Mouse (Mus musculus) heart, postnatal 25 days (tissue): ENCODE measurements around the gene Olfr1377. TPM values are rescaled to one million over a fixed set of nuclear protein-coding genes. Genes with fewer than 3 reads are reported as not detected.

Experiments
- DNase-seq: peaks from one replicate; pipeline ENCODE4 v3.0.0; 2022; ENCODE audit warnings: low spot score
- intact Hi-C: fragments of 180-260 bp; cut with DNase I; formaldehyde crosslinking; loops from one replicate; pipeline ENCODE4 v1.15.1; 2025
- total RNA-seq, 2 experiments: library from RNA; stranded (reverse); gene quantifications; 2 replicates each; pipeline ENCODE4 v1.2.3; 2021

Olfr1377 gene
- total RNA-seq, 2 experiments from 2014 or later, result not detected

DNA sequence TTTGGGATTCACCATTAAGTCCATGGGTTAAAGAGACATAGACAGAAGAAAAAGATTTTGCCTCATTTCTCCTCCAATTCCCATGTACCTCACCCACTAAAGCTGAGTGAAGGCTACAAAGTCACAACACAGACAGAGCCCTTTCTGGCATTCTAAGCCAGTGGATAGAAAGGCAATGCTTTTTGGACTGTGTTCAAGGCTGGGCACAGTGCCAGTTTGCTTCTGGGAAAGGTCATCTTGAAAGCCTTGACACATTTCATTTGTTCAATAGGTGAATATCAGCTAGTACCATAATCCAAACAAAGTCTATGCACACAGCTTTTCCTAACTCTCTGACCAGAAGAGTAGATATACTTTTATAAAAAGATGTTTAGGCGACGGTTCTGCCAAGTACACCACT lies 54.2 kb downstream of the Olfr1377 start:
- intact Hi-C loops, result no loop called here

More for the DNA sequence above, 54.2 kb downstream of the Olfr1377 start:
- DNase-seq, result no peak

Other genes starting within 250 kb of the Olfr1377 start
- 1 to 10 TPM; 3.4 to 4.6 TPM for gene Zfp354c, start 154.2 kb upstream of the Olfr1377 start, total RNA-seq
- 1 to 10 TPM; 1.1 to 1.3 TPM for gene Zfp879, start 140.4 kb upstream of the Olfr1377 start, total RNA-seq
- gene Grm6, start 131.3 kb upstream of the Olfr1377 start, total RNA-seq, result not detected
- gene Zfp454, start 94.3 kb upstream of the Olfr1377 start, total RNA-seq, result 1 to 10 TPM in 1 of 2 experiments, under 1 TPM in 1; 0.86 to 1.1 TPM
- 1 to 10 TPM; 3.3 to 3.7 TPM for gene Zfp2, start 65.8 kb upstream of the Olfr1377 start, total RNA-seq
- gene Zfp354b, start 50.3 kb upstream of the Olfr1377 start, total RNA-seq, result 1 to 10 TPM; 1.4 to 2.2 TPM
- not detected for gene 4933414I15Rik, start 38.2 kb upstream of the Olfr1377 start, total RNA-seq
- gene Prop1, start 28.2 kb upstream of the Olfr1377 start, total RNA-seq, result not detected
- gene Olfr1378, start 15.4 kb upstream of the Olfr1377 start, total RNA-seq, result not detected
- not detected for gene Olfr51, start 21.6 kb downstream of the Olfr1377 start, total RNA-seq
- gene Olfr54, start 32.3 kb downstream of the Olfr1377 start, total RNA-seq, result not detected
- not detected for gene Olfr1375, start 66.1 kb downstream of the Olfr1377 start, total RNA-seq
- 1 to 10 TPM; 1.6 TPM for gene Zfp354a, start 77.3 kb downstream of the Olfr1377 start, total RNA-seq
- gene Gm12569, start 238.5 kb downstream of the Olfr1377 start, total RNA-seq, result not detected